Mouse (Mus musculus): ENCODE data around the gene Osbpl9. TPM values are rescaled to one million over a fixed set of nuclear protein-coding genes. Genes with fewer than 3 reads are reported as not detected.

Gene Osbpl9
- polyA plus RNA-seq, 1 experiment from 2014 or later, result 44.4 TPM

- peaks cover 33% of the 10 kb centered on the region for H3K4me1 ChIP-seq
- H3K27me3 ChIP-seq (replicated peaks), result no peaks in the 10 kb centered on the region
- H3K4me3 ChIP-seq, result no peak overlapping the region
- ATAC-seq (ENCODE audit: extremely low read depth, insufficient number of reproducible peaks, low FRiP score, low TSS enrichment), result no peak; the same call in 1 of the 2 replicates
- H3K9me3 ChIP-seq, result no peaks in the 10 kb centered on the region
- H3K27ac ChIP-seq (replicated peaks), result peak overlapping the region; percentile 50
- H3K4me2 ChIP-seq, result no peak overlapping the region
- 34% methylated on average over 2 of the region's 2 CpGs for whole genome bisulfite sequencing
- H3K36me3 ChIP-seq, result peaks cover 14% of the 10 kb centered on the region
- no peak overlapping the region for H3K9ac ChIP-seq
These were observed 107.8 kb downstream of the Osbpl9 start for GRCm38 (mm10) chr4:109094269-109094668.

- no peak overlapping the region for H3K27ac ChIP-seq (replicated peaks)
- peaks cover 35% of the 10 kb centered on the region for H3K4me1 ChIP-seq
- ATAC-seq (ENCODE audit: extremely low read depth, insufficient number of reproducible peaks, low FRiP score, low TSS enrichment), result no peak
- peaks cover 11% of the 10 kb centered on the region for H3K36me3 ChIP-seq
- no peak overlapping the region for H3K9ac ChIP-seq
- no peaks in the 10 kb centered on the region for H3K9me3 ChIP-seq
- H3K4me3 ChIP-seq, result no peak overlapping the region
- 67% methylated on average over 5 of the region's 5 CpGs for WGBS
- H3K4me2 ChIP-seq, result no peak overlapping the region
- no peaks in the 10 kb centered on the region for H3K27me3 ChIP-seq (replicated peaks)
These were observed 109.7 kb downstream of the Osbpl9 start for GRCm38 (mm10) chr4:109092344-109092743.

- no peaks in the 10 kb centered on the region for H3K9me3 ChIP-seq
- H3K36me3 ChIP-seq, result peaks cover 10% of the 10 kb centered on the region
- WGBS, result 85% methylated on average over 8 of the region's 8 CpGs
- no peak overlapping the region for H3K27ac ChIP-seq (replicated peaks)
- no peak overlapping the region for H3K4me2 ChIP-seq
- peaks cover 35% of the 10 kb centered on the region for H3K4me1 ChIP-seq
- H3K27me3 ChIP-seq (replicated peaks), result no peaks in the 10 kb centered on the region
- no peak for ATAC-seq (ENCODE audit: extremely low read depth, insufficient number of reproducible peaks, low FRiP score, low TSS enrichment)
- H3K9ac ChIP-seq, result no peak overlapping the region
- no peak overlapping the region for H3K4me3 ChIP-seq
These were observed 110.8 kb downstream of the Osbpl9 start for GRCm38 (mm10) chr4:109091241-109091777.

GRCm38 (mm10) chr4:109089999-109090398 is 112.1 kb downstream of the Osbpl9 start:
- Histone ChIP-seq H3K9me3 (no peaks in the 10 kb centered on the region), H3K4me2 (no peak overlapping the region), H3K36me3 (peaks cover 18% of the 10 kb centered on the region), H3K4me1 (peaks cover 30% of the 10 kb centered on the region), H3K4me3 (no peak overlapping the region), H3K27me3 (replicated peaks) (no peaks in the 10 kb centered on the region), H3K9ac (no peak overlapping the region), H3K27ac (replicated peaks) (peak overlapping the region; percentile 53)
- no peak for ATAC-seq (ENCODE audit: extremely low read depth, insufficient number of reproducible peaks, low FRiP score, low TSS enrichment)
- WGBS, result 20% methylated on average over 6 of the region's 6 CpGs

- ATAC-seq (ENCODE audit: extremely low read depth, insufficient number of reproducible peaks, low FRiP score, low TSS enrichment), result no peak
- Histone ChIP-seq H3K4me3 (no peak overlapping the region), H3K36me3 (peaks cover 18% of the 10 kb centered on the region), H3K4me2 (no peak overlapping the region), H3K4me1 (peaks cover 22% of the 10 kb centered on the region), H3K27me3 (replicated peaks) (no peaks in the 10 kb centered on the region), H3K9ac (no peak overlapping the region), H3K27ac (replicated peaks) (no peak overlapping the region), H3K9me3 (no peaks in the 10 kb centered on the region)
- 83% methylated on average over 5 of the region's 5 CpGs for WGBS
These were observed 112.9 kb downstream of the Osbpl9 start for GRCm38 (mm10) chr4:109089171-109089570.

- Histone ChIP-seq H3K4me2 (no peak overlapping the region), H3K27me3 (replicated peaks) (no peaks in the 10 kb centered on the region), H3K9me3 (no peaks in the 10 kb centered on the region), H3K4me1 (no peaks in the 10 kb centered on the region), H3K9ac (no peak overlapping the region), H3K36me3 (peaks cover 73% of the 10 kb centered on the region), H3K4me3 (no peak overlapping the region), H3K27ac (replicated peaks) (no peak overlapping the region)
- ATAC-seq (ENCODE audit: extremely low read depth, insufficient number of reproducible peaks, low FRiP score, low TSS enrichment), result no peak
- 69% methylated on average over 5 of the region's 5 CpGs for WGBS
These were observed 122.0 kb downstream of the Osbpl9 start for GRCm38 (mm10) chr4:109080118-109080517.

- Histone ChIP-seq H3K27ac (replicated peaks) (no peak overlapping the region), H3K9me3 (no peaks in the 10 kb centered on the region), H3K4me2 (no peak overlapping the region), H3K27me3 (replicated peaks) (no peaks in the 10 kb centered on the region), H3K4me3 (no peak overlapping the region), H3K4me1 (no peaks in the 10 kb centered on the region), H3K9ac (no peak overlapping the region), H3K36me3 (peaks cover 76% of the 10 kb centered on the region)
- no peak for ATAC-seq (ENCODE audit: extremely low read depth, insufficient number of reproducible peaks, low FRiP score, low TSS enrichment)
- 69% methylated on average over 3 of the region's 3 CpGs for WGBS
These were observed 122.4 kb downstream of the Osbpl9 start for GRCm38 (mm10) chr4:109079676-109080075.

- Histone ChIP-seq H3K27ac (replicated peaks) (no peak overlapping the region), H3K9ac (no peak overlapping the region), H3K4me2 (no peak overlapping the region), H3K4me1 (no peaks in the 10 kb centered on the region), H3K27me3 (replicated peaks) (no peaks in the 10 kb centered on the region), H3K36me3 (peaks cover 75% of the 10 kb centered on the region), H3K4me3 (no peak overlapping the region), H3K9me3 (no peaks in the 10 kb centered on the region)
- 87% methylated on average over 7 of the region's 7 CpGs for WGBS
- no peak for ATAC-seq (ENCODE audit: extremely low read depth, insufficient number of reproducible peaks, low FRiP score, low TSS enrichment)
These were observed 123.1 kb downstream of the Osbpl9 start for GRCm38 (mm10) chr4:109078941-109079340.

- Histone ChIP-seq H3K9me3 (no peaks in the 10 kb centered on the region), H3K4me1 (peaks cover 24% of the 10 kb centered on the region), H3K27ac (replicated peaks) (no peak overlapping the region), H3K9ac (no peak overlapping the region), H3K36me3 (peaks cover 57% of the 10 kb centered on the region), H3K27me3 (replicated peaks) (no peaks in the 10 kb centered on the region), H3K4me2 (no peak overlapping the region), H3K4me3 (no peak overlapping the region)
- no peak for ATAC-seq (ENCODE audit: extremely low read depth, insufficient number of reproducible peaks, low FRiP score, low TSS enrichment)
- WGBS, result 77% methylated on average over 3 of the region's 3 CpGs
These were observed 128.8 kb downstream of the Osbpl9 start for GRCm38 (mm10) chr4:109073296-109073695.

- ATAC-seq (ENCODE audit: extremely low read depth, insufficient number of reproducible peaks, low FRiP score, low TSS enrichment), result no peak
- Histone ChIP-seq H3K4me1 (peaks cover 24% of the 10 kb centered on the region), H3K9me3 (no peaks in the 10 kb centered on the region), H3K36me3 (peaks cover 57% of the 10 kb centered on the region), H3K27ac (replicated peaks) (no peak overlapping the region), H3K4me2 (no peak overlapping the region), H3K4me3 (no peak overlapping the region), H3K27me3 (replicated peaks) (no peaks in the 10 kb centered on the region), H3K9ac (no peak overlapping the region)
- WGBS, result 55% methylated on average over 6 of the region's 6 CpGs
These were observed 129.2 kb downstream of the Osbpl9 start for GRCm38 (mm10) chr4:109072891-109073290.

- no peaks in the 10 kb centered on the region for H3K27me3 ChIP-seq (replicated peaks)
- no peak overlapping the region for H3K27ac ChIP-seq (replicated peaks)
- no peak for ATAC-seq (ENCODE audit: extremely low read depth, insufficient number of reproducible peaks, low FRiP score, low TSS enrichment)
- H3K4me2 ChIP-seq, result no peak overlapping the region
- H3K9me3 ChIP-seq, result no peaks in the 10 kb centered on the region
- no peak overlapping the region for H3K9ac ChIP-seq
- no peaks in the 10 kb centered on the region for H3K4me1 ChIP-seq
- H3K4me3 ChIP-seq, result no peak overlapping the region
- 88% methylated on average over 5 of the region's 5 CpGs for WGBS
- H3K36me3 ChIP-seq, result peaks cover 94% of the 10 kb centered on the region
These were observed 136.4 kb downstream of the Osbpl9 start for GRCm38 (mm10) chr4:109065714-109066113.

- ATAC-seq (ENCODE audit: extremely low read depth, insufficient number of reproducible peaks, low FRiP score, low TSS enrichment), result no peak; the same call in 1 of the 2 replicates
- Histone ChIP-seq H3K9me3 (no peaks in the 10 kb centered on the region), H3K4me3 (no peak overlapping the region), H3K27ac (replicated peaks) (no peak overlapping the region), H3K27me3 (replicated peaks) (no peaks in the 10 kb centered on the region), H3K4me1 (no peaks in the 10 kb centered on the region), H3K9ac (no peak overlapping the region), H3K4me2 (no peak overlapping the region), H3K36me3 (peaks cover 94% of the 10 kb centered on the region)
- WGBS, result 86% methylated on average over 6 of the region's 6 CpGs
These were observed 137.1 kb downstream of the Osbpl9 start for GRCm38 (mm10) chr4:109064941-109065340.
